Mouse (Mus musculus) olfactory bulb, adult 2 months (tissue): ENCODE results near the gene Bahd1.

ENCODE experiments used
- CTCF ChIP-seq: fragments of 200-500 bp; IDR thresholded peaks from 2 replicates; pipeline ENCODE4 v1.5.1; 2012; ENCODE audit warnings: low read depth, mild to moderate bottlenecking, low read length, moderate library complexity; ENCODE audit not compliant: insufficient read depth
- POLR2A ChIP-seq: fragments of 200-500 bp; IDR thresholded peaks from 2 replicates; pipeline ENCODE4 v1.6.1; 2012; ENCODE audit warnings: mild to moderate bottlenecking, low read depth, low read length, moderate library complexity; ENCODE audit not compliant: insufficient read depth

- peak; percentile 85 for TF ChIP-seq POLR2A
- no peak for TF ChIP-seq CTCF
Measured at GRCm38 (mm10) chr2:118861454-118862339, 38.5 kb upstream of the Bahd1 start, which contains the start of gene Ivd.
